Mouse (Mus musculus): ENCODE measurements around the gene Tex46. TPM values are rescaled to one million over a fixed set of nuclear protein-coding genes. Genes with fewer than 3 reads are reported as not detected.

The Tex46 gene
- total RNA-seq, 4 experiments from 2014 or later, result not detected

GRCm38 (mm10) chr4:136631237-136631994 is 21.2 kb downstream of the Tex46 start:
- no peak for DNase-seq (ENCODE audit: low spot score in 2 of 2)

DNA sequence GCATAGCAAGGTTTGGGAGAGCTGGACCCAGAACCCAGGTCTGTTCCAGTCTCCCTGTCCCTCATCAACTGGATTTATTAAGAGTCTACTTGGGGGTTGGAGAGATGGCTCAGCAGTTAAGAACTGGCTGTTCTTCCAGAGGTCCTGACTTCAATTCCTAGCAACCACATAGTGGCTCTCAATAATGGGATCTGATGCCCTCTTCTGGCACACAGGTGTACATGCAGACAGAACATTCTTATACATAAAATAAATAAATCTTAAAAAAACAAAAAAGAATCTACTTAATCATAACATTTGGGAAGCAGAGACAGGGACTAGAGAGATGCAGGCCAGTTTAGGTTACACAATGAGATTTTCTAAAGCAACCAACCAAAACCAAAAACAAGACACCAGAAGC is 25.8 kb downstream of the Tex46 start:
- DNase-seq (ENCODE audit: low spot score in 2 of 2), result no peak

DNA sequence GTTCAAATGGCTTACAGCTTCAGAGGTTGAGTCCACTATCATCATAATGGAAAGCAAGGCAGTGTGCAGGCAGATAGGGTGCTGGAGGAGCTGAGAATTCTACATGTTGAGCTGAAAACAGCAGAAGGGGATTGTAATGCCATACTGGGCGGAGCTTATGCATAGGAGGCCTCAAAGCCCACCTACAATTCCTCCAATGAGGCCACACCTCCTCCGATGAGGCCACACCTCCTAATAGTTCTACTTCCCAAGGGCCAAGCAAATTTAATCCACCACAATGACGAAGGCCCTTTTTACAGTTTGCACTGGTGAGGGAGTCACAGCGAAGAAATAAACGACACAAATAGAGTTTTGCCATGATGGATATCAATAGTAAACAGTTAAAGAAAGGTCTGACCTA is 26.3 kb downstream of the Tex46 start:
- DNase-seq (ENCODE audit: low spot score in 2 of 2), result no peak

DNA sequence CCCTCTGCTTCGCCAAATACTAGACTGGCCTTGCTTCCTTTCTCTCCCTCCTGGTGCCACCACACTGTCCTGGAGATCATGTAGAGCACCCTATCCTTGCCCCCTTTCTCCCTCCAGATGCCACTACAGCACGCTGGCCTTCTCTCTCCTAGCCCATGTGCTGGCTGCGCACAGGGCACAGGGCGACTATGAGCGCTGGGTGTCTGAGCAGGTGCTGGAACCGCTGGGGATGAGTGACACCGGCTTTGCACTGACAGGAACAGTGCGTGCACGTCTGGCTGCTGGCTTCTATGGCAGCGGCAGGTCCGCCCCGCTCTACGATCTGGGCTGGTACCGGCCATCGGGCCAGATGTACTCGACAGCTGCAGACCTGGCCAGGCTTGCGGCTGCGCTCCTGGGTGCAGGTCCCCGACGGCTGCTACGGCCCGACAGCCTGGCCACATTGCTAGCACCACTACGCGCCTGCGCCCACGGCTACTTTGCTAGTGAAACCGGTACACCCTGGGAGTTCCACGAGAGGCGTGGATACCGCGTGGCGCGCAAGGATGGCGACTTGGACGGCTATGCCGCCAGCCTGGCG is 26.8 kb downstream of the Tex46 start:
- DNase-seq (ENCODE audit: low spot score in 2 of 2), result no peak

DNA sequence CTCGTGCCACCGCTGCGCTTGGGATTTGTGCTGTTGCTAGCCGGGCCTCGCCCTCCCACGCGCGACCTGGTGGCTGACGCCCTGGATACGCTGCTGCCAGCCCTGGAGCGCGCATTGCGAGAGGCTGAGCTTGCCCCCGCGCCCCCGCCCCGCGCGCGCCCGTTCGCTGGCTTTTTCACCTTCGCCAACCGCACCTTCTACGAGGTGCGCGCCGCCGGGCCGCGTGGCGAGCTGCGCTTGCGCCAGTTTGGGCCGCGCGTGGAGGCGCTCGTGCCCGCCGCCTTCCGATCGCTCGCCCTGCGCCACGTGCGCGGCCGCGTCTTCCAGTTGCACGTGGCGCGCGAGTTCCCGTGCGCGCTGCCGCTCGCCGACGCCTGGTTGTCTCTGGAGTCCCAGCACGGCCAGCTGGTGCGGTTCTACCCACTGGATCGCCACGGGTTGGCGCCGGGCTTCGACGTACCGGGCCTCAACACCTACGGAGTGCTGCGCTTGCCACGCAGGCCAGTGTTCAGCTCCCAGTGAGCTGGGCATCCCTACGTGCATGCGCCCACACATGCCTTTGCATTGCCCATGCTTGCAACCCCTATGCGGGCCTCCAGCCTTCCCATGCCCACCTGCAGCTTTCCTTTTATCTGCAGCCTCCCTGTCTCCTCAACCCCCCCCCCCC is 27.5 kb downstream of the Tex46 start:
- no peak for DNase-seq (ENCODE audit: low spot score in 2 of 2)

- no peak for DNase-seq (ENCODE audit: low spot score in 2 of 2)
Measured at GRCm38 (mm10) chr4:136638230-136638750, 28.1 kb downstream of the Tex46 start.

DNA sequence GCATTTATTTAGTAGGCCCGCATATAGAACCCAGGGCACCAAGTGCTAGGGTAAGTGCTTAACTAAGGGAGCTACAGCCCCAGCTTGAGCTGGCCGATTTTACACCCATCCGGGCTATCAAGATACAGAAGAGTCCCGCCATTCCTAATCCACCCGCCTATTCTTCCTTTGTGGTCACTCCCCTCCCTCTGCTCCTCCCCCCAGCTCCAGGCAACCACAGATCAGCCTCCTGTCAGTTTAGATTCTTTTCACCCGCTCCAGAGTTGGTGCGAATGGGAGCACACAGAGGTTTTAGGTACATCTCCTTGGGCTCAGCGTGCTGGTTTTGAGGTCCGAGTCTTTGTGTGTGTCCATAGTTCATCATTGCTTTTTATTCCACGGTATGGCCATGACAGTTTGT is 28.7 kb downstream of the Tex46 start:
- no peak for DNase-seq (ENCODE audit: low spot score in 2 of 2)

DNA sequence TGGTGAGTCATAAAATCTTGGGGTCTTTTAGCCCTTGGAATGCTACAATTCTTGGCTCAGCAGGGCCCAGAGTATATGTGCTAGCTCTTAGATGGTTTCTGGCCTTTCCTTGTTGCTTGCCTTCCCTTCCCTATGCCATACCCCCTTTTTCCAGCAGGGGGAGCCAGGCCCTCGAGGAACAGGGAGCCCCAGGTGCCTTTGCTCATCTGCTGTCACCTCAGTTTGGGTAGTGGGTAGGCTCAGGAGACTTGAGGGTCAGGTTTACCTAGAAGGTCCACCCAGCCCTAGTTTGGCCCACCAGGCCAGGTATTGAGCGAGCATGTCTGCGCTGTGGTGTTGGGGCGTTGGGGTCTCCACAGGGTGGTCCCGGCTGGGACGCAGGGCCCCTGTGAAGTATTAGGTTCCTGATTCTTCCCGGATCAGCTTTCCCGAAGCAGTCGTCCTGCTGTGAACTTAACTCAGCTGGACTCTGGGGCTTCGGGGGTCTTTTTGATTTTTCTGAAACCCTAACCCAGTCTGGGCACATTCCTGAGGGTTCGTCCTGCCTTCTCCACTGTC is 38.8 kb downstream of the Tex46 start:
- peak; percentile 38 to 45 for DNase-seq (ENCODE audit: low spot score in 2 of 2)

GRCm38 (mm10) chr4:136649480-136650196 is 39.4 kb downstream of the Tex46 start:
- no peak for DNase-seq (ENCODE audit: low spot score in 2 of 2)

DNA sequence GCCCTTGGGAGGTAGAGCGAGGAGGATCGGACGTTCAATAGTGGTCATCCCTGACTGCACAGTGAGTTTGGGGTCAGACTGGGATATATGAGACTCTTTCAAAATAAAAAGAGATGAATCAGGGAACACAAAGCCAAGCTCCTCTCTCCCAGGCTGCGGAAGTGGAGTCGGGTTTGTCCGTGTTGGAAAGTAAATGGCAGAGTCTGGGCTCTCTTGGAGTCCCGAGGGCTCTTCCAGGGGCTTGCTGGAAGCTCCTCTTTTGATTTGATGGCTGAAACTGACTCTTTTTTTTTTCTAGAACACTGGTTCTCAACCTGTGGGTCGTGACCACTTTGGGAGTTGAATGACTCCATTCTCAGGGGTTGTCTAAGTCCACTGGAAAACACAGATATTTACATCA is 40.0 kb downstream of the Tex46 start:
- no peak for DNase-seq (ENCODE audit: low spot score in 2 of 2)

- DNase-seq (ENCODE audit: low spot score in 2 of 2), result no peak
Measured at GRCm38 (mm10) chr4:136651357-136651811, 41.1 kb downstream of the Tex46 start.

DNA sequence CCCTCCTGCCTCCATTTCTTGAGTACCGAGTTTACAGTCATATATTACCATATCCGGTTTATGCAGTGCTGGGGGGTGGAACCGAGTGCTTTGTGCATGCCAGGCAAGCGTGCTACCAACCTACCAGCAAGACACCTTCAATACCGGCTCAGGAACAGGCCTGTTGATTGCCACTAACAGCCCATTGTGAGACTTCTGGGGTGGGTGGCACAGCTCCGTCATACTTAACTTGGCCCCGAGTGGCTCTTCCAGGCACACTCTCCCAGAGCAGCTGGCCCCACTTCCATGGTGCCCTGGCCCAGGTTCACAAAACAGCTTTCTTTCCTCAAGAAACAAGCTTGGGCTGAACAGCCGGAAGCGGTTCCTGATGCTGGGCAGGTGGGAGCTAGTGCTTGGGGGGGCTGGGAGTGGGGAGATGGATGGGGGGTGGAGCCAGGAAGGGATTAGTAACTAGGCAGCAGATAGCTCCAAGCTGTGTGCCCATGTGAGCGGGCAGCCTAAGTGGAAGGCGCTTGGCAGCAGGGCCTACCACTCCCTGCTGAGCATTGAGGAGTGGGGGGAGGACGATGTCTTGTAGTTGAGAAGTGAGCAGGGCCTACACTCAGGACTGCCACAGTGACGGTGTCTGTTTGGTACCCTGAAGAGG is 41.8 kb downstream of the Tex46 start:
- DNase-seq (ENCODE audit: low spot score in 2 of 2), result no peak

GRCm38 (mm10) chr4:136652528-136652910 is 42.3 kb downstream of the Tex46 start:
- DNase-seq (ENCODE audit: low spot score in 2 of 2), result no peak

DNA sequence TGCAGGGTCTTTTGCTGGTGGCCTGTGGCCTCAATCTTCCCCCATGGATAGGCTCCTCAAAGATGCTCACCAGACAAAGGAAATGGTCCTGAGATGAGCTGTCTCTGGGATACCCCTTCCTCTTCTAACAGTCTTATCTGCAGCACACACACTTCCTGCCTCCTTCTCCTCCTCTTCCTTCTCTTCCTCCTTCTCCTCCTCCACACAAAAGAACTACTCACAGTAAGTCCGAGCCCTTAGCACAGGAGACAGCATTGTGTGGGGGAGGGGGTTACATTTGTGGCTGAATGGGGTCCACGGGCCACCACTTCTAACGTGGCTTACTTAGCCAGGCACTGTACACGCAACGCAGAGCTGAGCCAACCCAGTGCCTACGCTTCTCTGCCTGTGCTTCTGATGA is 42.8 kb downstream of the Tex46 start:
- no peak for DNase-seq (ENCODE audit: low spot score in 2 of 2)

GRCm38 (mm10) chr4:136653692-136654234 is 43.5 kb downstream of the Tex46 start:
- no peak for DNase-seq (ENCODE audit: low spot score in 2 of 2)

DNA sequence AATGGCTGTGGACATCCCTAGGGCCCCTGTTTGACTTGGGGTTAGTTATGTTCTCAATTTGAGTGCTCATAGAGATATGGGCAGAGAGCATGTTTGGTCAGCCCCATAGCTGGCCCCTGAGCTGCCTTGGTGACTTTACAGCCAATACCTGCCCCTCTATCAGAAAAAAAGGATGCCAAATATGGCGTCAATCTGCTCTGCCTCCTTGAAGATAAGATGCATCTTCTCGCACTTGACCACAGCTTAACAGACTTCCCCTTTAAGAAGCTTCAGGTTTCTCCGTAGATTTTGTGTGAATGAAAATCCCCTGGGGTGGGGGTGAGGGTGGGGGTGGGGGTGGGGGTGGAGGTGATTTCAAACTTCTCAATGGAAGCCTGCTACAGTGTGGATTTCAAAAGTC is 47.7 kb downstream of the Tex46 start:
- no peak for DNase-seq (ENCODE audit: low spot score in 2 of 2)
